Mouse (Mus musculus): ENCODE results near the gene Map4k2. TPM values are rescaled to one million over a fixed set of nuclear protein-coding genes. Genes with fewer than 3 reads are reported as not detected.

Map4k2 gene
- total and polyA plus RNA-seq, 3 experiments = 8.0 to 22.3 TPM; not detected in 1

GRCm38 (mm10) chr19:6302114-6302513 lies 38.8 kb upstream of the Map4k2 start (continued):
- TF ChIP-seq MAFK (IDR thresholded peaks at IDR 0.05; ENCODE audit: borderline replicate concordance, low read depth, low read length) (no peak), TAL1 (IDR thresholded peaks at IDR 0.05; ENCODE audit: low read length) (peak; percentile 72), USF1 (IDR thresholded peaks at IDR 0.05; ENCODE audit: low read depth, low read length) (no peak), POLR2AphosphoS2 (IDR thresholded peaks at IDR 0.05; ENCODE audit: low read length) (peak; percentile 36; the same call in 1 of the 2 replicates)

- 0 out of 4 replicates have a peak, but pooled peaks of 1 of the 2 experiments have one; percentile 3 for TF ChIP-seq EP300 (IDR thresholded peaks at IDR 0.05; ENCODE audit: low read depth in 1 of 2, low read length in 2 of 2)
- no peak for TF ChIP-seq MYB (IDR thresholded peaks at IDR 0.05; ENCODE audit: low read depth, low read length)
- no peak for TF ChIP-seq E2F4 (IDR thresholded peaks at IDR 0.05; ENCODE audit: borderline replicate concordance, low read depth, low read length)
- TF ChIP-seq ZKSCAN1 (IDR thresholded peaks at IDR 0.05; ENCODE audit: low read depth, low read length) = no peak
- 0 out of 2 replicates have a peak, but pooled peaks have one; percentile 40 for TF ChIP-seq SIN3A (IDR thresholded peaks at IDR 0.05; ENCODE audit: low read length)
- TF ChIP-seq HCFC1 (IDR thresholded peaks at IDR 0.05; ENCODE audit: low read depth, low read length) = no peak
- no peak for TF ChIP-seq MYC (IDR thresholded peaks at IDR 0.05; ENCODE audit: low read depth, low read length)
- no peak for TF ChIP-seq UBTF (IDR thresholded peaks at IDR 0.05; ENCODE audit: borderline replicate concordance, insufficient read depth, low read depth, low read length)
- no peak for TF ChIP-seq ETS1 (IDR thresholded peaks at IDR 0.05; ENCODE audit: low read depth, low read length)
- TF ChIP-seq MXI1 (IDR thresholded peaks at IDR 0.05; ENCODE audit: low read depth, low read length) = 0 out of 2 replicates have a peak, but pooled peaks have one; percentile 2
- TF ChIP-seq MAZ (IDR thresholded peaks at IDR 0.05; ENCODE audit: low read depth, low read length) = no peak
- Histone ChIP-seq H3K4me3 (ENCODE audit: control insufficient read depth in 1 of 2, insufficient read depth in 1 of 2, low read depth in 2 of 2, low read length in 2 of 2) (no peak overlapping the region), H3K36me3 (ENCODE audit: control insufficient read depth in 1 of 2, insufficient read depth in 2 of 2, low read length in 2 of 2) (peaks cover 0 to 44% of the 10 kb centered on the region in 2 experiments; a peak in 3 of 4 replicates), H3K79me2 (ENCODE audit: control insufficient read depth, insufficient read depth, low read length, poor library complexity) (no peaks in the 10 kb centered on the region; the same call in 1 of the 2 replicates), H3K27ac (ENCODE audit: control insufficient read depth, low read depth, low read length) (peak overlapping the region; percentile 51), H3K9ac (ENCODE audit: control insufficient read depth, low read depth, low read length, poor library complexity, severe bottlenecking) (peak overlapping the region; percentile 37), H3K4me1 (ENCODE audit: control insufficient read depth in 1 of 2, insufficient read depth in 2 of 2, low read length in 2 of 2) (peaks cover 25 to 48% of the 10 kb centered on the region in 2 experiments), H3K27me3 (ENCODE audit: control insufficient read depth in 1 of 2, insufficient read depth in 2 of 2, low read length in 2 of 2) (no peaks in the 10 kb centered on the region), H3K9me3 (replicated peaks; ENCODE audit: insufficient read depth, low read length) (no peaks in the 10 kb centered on the region)
- DNase-seq (ENCODE audit: low read depth, low spot score) = peak; percentile 56
Measured at GRCm38 (mm10) chr19:6302522-6302921, 38.4 kb upstream of the Map4k2 start.

- no peaks in the 10 kb centered on the region for H3K27me3 ChIP-seq (ENCODE audit: control insufficient read depth in 1 of 2, insufficient read depth in 2 of 2, low read length in 2 of 2)
- no peaks in the 10 kb centered on the region; the same call in 1 of the 2 replicates for H3K79me2 ChIP-seq (ENCODE audit: control insufficient read depth, insufficient read depth, low read length, poor library complexity)
- H3K9ac ChIP-seq (ENCODE audit: control insufficient read depth, low read depth, low read length, poor library complexity, severe bottlenecking) = no peak overlapping the region
- H3K27ac ChIP-seq (ENCODE audit: control insufficient read depth, low read depth, low read length) = no peak overlapping the region
- H3K4me3 ChIP-seq (ENCODE audit: control insufficient read depth in 1 of 2, insufficient read depth in 1 of 2, low read depth in 2 of 2, low read length in 2 of 2) = no peak overlapping the region
- H3K36me3 ChIP-seq (ENCODE audit: control insufficient read depth in 1 of 2, insufficient read depth in 2 of 2, low read length in 2 of 2) = peaks cover 0 to 36% of the 10 kb centered on the region in 2 experiments; a peak in 2 of 4 replicates
- peaks cover 19 to 39% of the 10 kb centered on the region in 2 experiments for H3K4me1 ChIP-seq (ENCODE audit: control insufficient read depth in 1 of 2, insufficient read depth in 2 of 2, low read length in 2 of 2)
- no peaks in the 10 kb centered on the region for H3K9me3 ChIP-seq (replicated peaks; ENCODE audit: insufficient read depth, low read length)
- TF ChIP-seq USF2 (IDR thresholded peaks at IDR 0.05; ENCODE audit: borderline replicate concordance in 1 of 2, insufficient read depth in 1 of 2, low read depth in 1 of 2, low read length in 2 of 2) (no peak), MAX (IDR thresholded peaks at IDR 0.05; ENCODE audit: low read length) (no peak), EP300 (IDR thresholded peaks at IDR 0.05; ENCODE audit: low read depth in 1 of 2, low read length in 2 of 2) (no peak), NELFE (IDR thresholded peaks at IDR 0.05; ENCODE audit: low read depth, low read length) (no peak), TBP (IDR thresholded peaks at IDR 0.05; ENCODE audit: low read depth, low read length) (no peak), ZNF384 (IDR thresholded peaks at IDR 0.05; ENCODE audit: low read depth, low read length) (no peak), MXI1 (IDR thresholded peaks at IDR 0.05; ENCODE audit: low read depth, low read length) (no peak), KAT2A (conservative IDR thresholded peaks at IDR 0.05; ENCODE audit: low read depth, low read length) (no peak), GABPA (IDR thresholded peaks at IDR 0.05; ENCODE audit: low read depth, low read length) (no peak), CHD1 (IDR thresholded peaks at IDR 0.05; ENCODE audit: low read depth, low read length) (no peak), POLR2A (IDR thresholded peaks at IDR 0.05; ENCODE audit: control insufficient read depth in 1 of 2, insufficient read depth in 1 of 2, low read depth in 1 of 2, low read length in 2 of 2, poor library complexity in 1 of 2) (no peak)
- no peak for DNase-seq (ENCODE audit: low read depth, low spot score)
Measured at GRCm38 (mm10) chr19:6303831-6304230, 37.1 kb upstream of the Map4k2 start.
